In genomic region chr11:6523662-6524088, GRCm38 (mm10) we compare ENCODE assay signal across 16 mouse cellular contexts. TPM values are rescaled to one million over a fixed set of nuclear protein-coding genes. Genes with fewer than 3 reads are reported as not detected.
DNase-seq lines count a peak whose midpoint lies in the region; ATAC-seq and TF ChIP-seq lines count a peak whose summit lies in the region.
"Had no signal": no experiment of that assay in that cellular context is flagged by ENCODE, and none has a peak within 500 bp of the region (broad histone marks: within the 10 kb centered on the region; RNA-seq: fewer than 3 reads in every experiment).

No protein-coding gene starts in this region.

- POLR2A ChIA-PET in Patski (lab: Charles Lee) = interaction anchor here (2.3 kb wide), 1 partner anchor 36 kb away, joined by 6 read pairs; no protein-coding TSS in a partner anchor

- no peak overlapping the region for H3K4me2 ChIP-seq in liver, postnatal 0 days (ENCODE audit: low read depth, low read length)
- H3K4me2 ChIP-seq: hindbrain, embryonic 12.5 days; limb, embryonic 13.5 days; midbrain, embryonic 12.5 days had no signal

- H3K27me3 ChIP-seq in liver, postnatal 0 days (ENCODE audit: insufficient read depth, low read length) = no peaks in the 10 kb centered on the region
- no peaks in the 10 kb centered on the region for H3K27me3 ChIP-seq in Patski
- no peaks in the 10 kb centered on the region for H3K27me3 ChIP-seq in splenic B cell, adult 2 months (ENCODE audit: control insufficient read depth, insufficient read depth, low read length, poor library complexity, severe bottlenecking)
- H3K27me3 ChIP-seq: hindbrain, embryonic 12.5 days; limb, embryonic 13.5 days; midbrain, embryonic 12.5 days had no signal

- in situ Hi-C loops in Patski (cut with MboI; ENCODE audit: low pct_unique_long_range_greater_than_20kb) = no loop called here

- ATAC-seq in liver, postnatal 0 days = no peak
- no peak for ATAC-seq in Patski

- no peak for TF ChIP-seq EP300 in liver, postnatal 0 days (IDR thresholded peaks at IDR 0.05; ENCODE audit: low read depth)

- H3K27ac ChIP-seq in liver, postnatal 0 days (ENCODE audit: low read depth) = no peak overlapping the region
- H3K27ac ChIP-seq: embryonic facial prominence, embryonic 10.5 days; hindbrain, embryonic 12.5 days; limb, embryonic 13.5 days; midbrain, embryonic 12.5 days had no signal

- peak; percentile 13 for DNase-seq in liver, postnatal 0 days
- DNase-seq in liver (no peak), Patski (ENCODE audit: low read depth, low spot score) (peak; percentile 25), adipocyte (ENCODE audit: low spot score) (no peak)
- peak; percentile 45 for DNase-seq in CD4-positive helper T cell, adult 2 months (ENCODE audit: low read depth, low spot score)
- DNase-seq in splenic B cell, adult 2 months (ENCODE audit: low read depth, low spot score) = peak; percentile 64
- DNase-seq in cerebellum, adult 9-10 months = no peak
- DNase-seq: adrenal gland, adult 8-10 months; cerebellum, postnatal 10 days; kidney, adult 18-20 months; lung, postnatal 14 days; right cerebral cortex, postnatal 4 days had no signal

- CTCF ChIA-PET in Patski (lab: Charles Lee) = interaction anchor here (0.7 kb wide), 1 partner anchor 18 kb away, joined by 4 read pairs; no protein-coding TSS in a partner anchor

- 34% methylated on average over 1 of the region's 1 CpGs for WGBS in liver, postnatal 0 days (ENCODE audit: insufficient replicate concordance)

- TF ChIP-seq CTCF in liver, postnatal 0 days (IDR thresholded peaks at IDR 0.05; ENCODE audit: low read depth) = peak; percentile 50
- no peak for TF ChIP-seq CTCF in Patski (IDR thresholded peaks at IDR 0.05)

- H3K36me3 ChIP-seq in liver, postnatal 0 days (replicated peaks; ENCODE audit: insufficient read depth, low read length) = peaks cover 20% of the 10 kb centered on the region
- H3K36me3 ChIP-seq in splenic B cell, adult 2 months (ENCODE audit: control insufficient read depth, insufficient read depth, low read length, poor library complexity, severe bottlenecking) = peaks cover 10% of the 10 kb centered on the region; the same call in 1 of the 2 replicates

- H3K4me1 ChIP-seq in liver, postnatal 0 days (ENCODE audit: insufficient read depth) = peaks cover 11% of the 10 kb centered on the region; the same call in 1 of the 2 replicates

- no peaks in the 10 kb centered on the region for H3K9me3 ChIP-seq in liver, postnatal 0 days (ENCODE audit: low read length)
- H3K9me3 ChIP-seq: embryonic facial prominence, embryonic 10.5 days; hindbrain, embryonic 12.5 days; limb, embryonic 13.5 days; midbrain, embryonic 12.5 days had no signal

- no peak overlapping the region for H3K4me3 ChIP-seq in liver, postnatal 0 days (ENCODE audit: low read depth, low read length)
- H3K4me3 ChIP-seq: embryonic facial prominence, embryonic 10.5 days; hindbrain, embryonic 12.5 days; limb, embryonic 13.5 days; midbrain, embryonic 12.5 days had no signal

- H3K9ac ChIP-seq in liver, postnatal 0 days (replicated peaks) = no peak overlapping the region
- H3K9ac ChIP-seq: hindbrain, embryonic 12.5 days; limb, embryonic 13.5 days; midbrain, embryonic 12.5 days had no signal

RNA-seq across cellular contexts. Expression of gene Myo1g, which starts 2.9 kb away (rescaled TPM):
- polyA plus RNA-seq in liver, postnatal 0 days (2015; fragmentation: Nextera tagmentation; extraction: Ambion mirVana) = 8.2 and 9.4 TPM in 2 replicates
- 0.06 TPM for polyA plus RNA-seq in Patski (2021)

RNA-seq across cellular contexts. Expression of gene Ccm2, which starts 23.0 kb away (rescaled TPM):
- polyA plus RNA-seq in liver, postnatal 0 days (2015; fragmentation: Nextera tagmentation; extraction: Ambion mirVana) = 33.9 and 34.9 TPM in 2 replicates
- polyA plus RNA-seq in Patski (2021) = 60.9 TPM

RNA-seq across cellular contexts. Expression of gene Purb, which starts 48.0 kb away (rescaled TPM):
- 5.6 and 6.1 TPM in 2 replicates for polyA plus RNA-seq in liver, postnatal 0 days (2015; fragmentation: Nextera tagmentation; extraction: Ambion mirVana)
- 49.1 TPM for polyA plus RNA-seq in Patski (2021)

Comparison
In these comparisons a context has a peak if more than half of its experiments do, and no peak if none do; other contexts are left out.
1. DNase-seq: peak in liver, postnatal 0 days (single experiment), CD4-positive helper T cell, adult 2 months (single experiment), Patski (single experiment) and splenic B cell, adult 2 months (single experiment); none in liver (single experiment), adipocyte (single experiment) and cerebellum, adult 9-10 months (single experiment).